Mouse (Mus musculus) liver, embryonic 11.5 days (tissue): Measurements from ENCODE around the gene Chst4. TPM values are rescaled to one million over a fixed set of nuclear protein-coding genes. Genes with fewer than 3 reads are reported as not detected.
"Not testable (repeated sequence)": the region's sequence is repeated elsewhere in the genome, so short reads cannot be mapped to it uniquely, and the experiment has no call there.

Experiments used
- ATAC-seq: fragments of 200-750 bp; cut with Nextera tagmentation; replicated peaks from 2 replicates; pipeline ENCODE4 v1.8.0; 2017; ENCODE audit warnings: moderate number of reproducible peaks, mild to moderate bottlenecking, moderate TSS enrichment, moderate library complexity; ENCODE audit not compliant: low FRiP score
- DNase-seq: peaks from one replicate; pipeline ENCODE4 v3.0.0-alpha.2; 2017; ENCODE audit warnings: low spot score
- H3K27ac ChIP-seq: fragments of 300-500 bp; sonication (generic); 2 replicates; pipeline ENCODE4 v1.5.1; 2014; ENCODE audit warnings: mild to moderate bottlenecking, low read depth, low read length, control low read depth
- H3K27me3 ChIP-seq: fragments of 300-500 bp; sonication (generic); replicated peaks from 2 replicates; pipeline ENCODE4 v1.6.1; 2014; ENCODE audit warnings: low read length, mixed read lengths; ENCODE audit not compliant: control insufficient read depth, insufficient read depth
- H3K36me3 ChIP-seq: fragments of 300-500 bp; sonication (generic); 2 replicates; pipeline ENCODE4 v1.6.1; 2014; ENCODE audit warnings: mild to moderate bottlenecking, low read length, moderate library complexity, mixed read lengths; ENCODE audit not compliant: control insufficient read depth, insufficient read depth
- H3K4me1 ChIP-seq: fragments of 300-500 bp; sonication (generic); replicated peaks from 2 replicates; pipeline ENCODE4 v1.6.1; 2014; ENCODE audit warnings: low read length, mixed read lengths; ENCODE audit not compliant: control insufficient read depth, insufficient read depth
- H3K4me2 ChIP-seq: fragments of 300-500 bp; sonication (generic); 2 replicates; pipeline ENCODE4 v1.6.1; 2014; ENCODE audit warnings: mild to moderate bottlenecking, control low read depth, moderate library complexity
- H3K4me3 ChIP-seq: fragments of 300-500 bp; sonication (generic); 2 replicates; pipeline ENCODE4 v1.5.1; 2014; ENCODE audit warnings: low read depth, low read length, control low read depth
- H3K9ac ChIP-seq: fragments of 300-500 bp; sonication (generic); 2 replicates; pipeline ENCODE4 v1.6.1; 2014; ENCODE audit warnings: low read depth, low read length, control low read depth
- H3K9me3 ChIP-seq: fragments of 300-500 bp; sonication (generic); 2 replicates; pipeline ENCODE4 v1.6.1; 2016; ENCODE audit warnings: low read length, inconsistent platforms, mixed read lengths; ENCODE audit not compliant: control insufficient read depth
- WGBS: fragments of 180-500 bp; shearing (Covaris S2); extraction: QIAGEN DNeasy Blood & Tissue Kit; methylation state at CpG from one replicate; pipeline ENCODE4 v1.1.7; 2014; 5-methylcytosine and 5-hydroxymethylcytosine counted together
- polyA plus RNA-seq: library from polyadenylated mRNA; unstranded; fragments of >200 nt; fragmentation: Nextera tagmentation; extraction: Ambion mirVana; gene quantifications from 2 replicates; pipeline ENCODE4 v1.2.1, GENCODE M21; 2014

Chst4 gene
- polyA plus RNA-seq, 1 experiment from 2014 or later: not detected

DNA sequence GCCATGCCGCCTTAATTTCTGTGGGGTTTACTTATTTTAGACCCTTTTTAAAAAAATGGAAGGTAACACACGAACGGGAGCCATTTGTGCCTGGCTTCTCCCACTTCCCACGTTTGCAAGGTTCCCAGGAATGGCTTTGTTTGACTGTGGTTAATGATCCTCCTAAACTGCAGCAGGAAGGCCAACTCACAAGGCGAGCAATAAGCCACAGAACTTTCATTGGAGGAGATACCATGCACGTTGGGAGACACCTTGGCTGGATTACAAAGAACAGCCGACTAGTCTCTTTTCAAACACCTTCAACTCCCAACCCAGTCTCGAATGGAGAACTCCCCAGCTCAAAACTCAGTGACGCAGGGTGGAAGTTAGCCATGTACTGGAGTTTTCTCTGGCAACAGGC is 24.6 kb upstream of the Chst4 start:
- no peak overlapping the region for H3K4me2 ChIP-seq
- H3K9ac ChIP-seq: no peak overlapping the region
- H3K27ac ChIP-seq: no peak overlapping the region
- WGBS: 68% methylated on average over 9 of the region's 9 CpGs
- no peak overlapping the region for H3K4me3 ChIP-seq
- ATAC-seq: no peak
- no peaks in the 10 kb centered on the region for H3K4me1 ChIP-seq
- no peak for DNase-seq
- H3K27me3 ChIP-seq: no peaks in the 10 kb centered on the region
- H3K9me3 ChIP-seq: no peaks in the 10 kb centered on the region
- no peaks in the 10 kb centered on the region for H3K36me3 ChIP-seq

DNA sequence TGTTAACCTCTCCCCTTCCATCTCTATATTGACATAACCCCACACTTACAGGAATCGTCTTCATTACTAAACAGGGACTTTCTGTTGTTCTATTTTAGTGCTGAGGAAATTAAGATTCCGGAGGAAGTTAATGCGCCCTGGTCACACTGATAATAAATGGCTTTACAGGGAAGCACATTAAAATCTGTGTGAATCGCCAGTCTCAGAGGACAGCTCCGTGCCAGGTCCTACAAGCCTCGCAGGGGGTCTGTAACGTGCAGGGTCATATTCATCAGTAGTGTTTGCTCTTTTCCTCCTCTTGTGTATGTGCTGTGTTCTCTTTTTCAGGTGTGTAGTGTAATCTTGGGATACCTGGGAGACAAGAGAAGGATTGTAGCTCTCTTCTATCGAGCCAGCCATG is 18.7 kb upstream of the Chst4 start:
- Histone ChIP-seq H3K36me3 (no peaks in the 10 kb centered on the region), H3K27me3 (no peaks in the 10 kb centered on the region), H3K9ac (no peak overlapping the region), H3K4me2 (no peak overlapping the region), H3K27ac (no peak overlapping the region), H3K9me3 (no peaks in the 10 kb centered on the region), H3K4me3 (no peak overlapping the region), H3K4me1 (no peaks in the 10 kb centered on the region)
- DNase-seq (no peak), ATAC-seq (no peak)
- WGBS: 79% methylated on average over 8 of the region's 8 CpGs

DNA sequence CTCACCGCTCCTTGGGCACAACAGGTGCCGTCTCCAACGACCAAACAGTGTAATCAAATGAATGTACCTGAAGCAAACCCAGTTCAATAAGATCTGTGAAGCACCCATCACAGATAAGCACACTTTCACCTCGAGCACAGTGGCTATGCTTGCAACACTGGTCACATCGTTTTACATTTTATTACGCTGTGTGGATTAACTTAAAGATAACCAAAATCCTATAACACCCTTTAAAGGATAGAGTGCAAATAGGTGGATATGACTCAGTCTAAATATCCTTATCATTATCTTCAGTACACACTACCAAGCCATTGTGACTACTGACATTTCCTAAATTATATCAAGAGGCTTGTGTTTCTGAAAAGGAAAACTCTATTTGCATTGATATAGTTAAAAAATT is 11.7 kb upstream of the Chst4 start:
- DNase-seq (no peak), ATAC-seq (no peak)
- Histone ChIP-seq H3K27me3 (no peaks in the 10 kb centered on the region), H3K9me3 (no peaks in the 10 kb centered on the region), H3K36me3 (no peaks in the 10 kb centered on the region), H3K4me3 (no peak overlapping the region), H3K4me2 (no peak overlapping the region), H3K4me1 (no peaks in the 10 kb centered on the region), H3K27ac (no peak overlapping the region), H3K9ac (no peak overlapping the region)
- WGBS: 76% methylated on average over 6 of the region's 6 CpGs

DNA sequence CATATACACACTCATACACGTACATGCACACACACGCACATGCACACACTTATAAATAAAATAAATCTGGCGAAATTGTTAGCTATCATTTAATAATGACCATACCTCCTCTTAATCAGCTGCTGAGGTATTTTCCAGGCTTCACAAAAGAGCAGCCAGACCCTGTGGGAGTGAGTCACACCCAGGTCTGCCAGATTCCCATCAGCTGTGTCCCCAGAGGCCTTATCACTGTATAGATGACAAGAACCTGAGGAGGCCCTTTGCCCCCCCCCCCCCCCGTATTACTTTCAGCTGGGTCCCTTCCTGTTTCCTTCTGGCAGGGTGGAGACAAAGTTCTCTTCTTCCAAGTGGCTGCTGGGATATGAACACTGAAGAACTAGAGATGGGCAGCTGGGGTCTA is 969 bp upstream of the Chst4 start:
- no peak overlapping the region for H3K27ac ChIP-seq
- no peak for DNase-seq
- no peaks in the 10 kb centered on the region for H3K9me3 ChIP-seq
- WGBS: 63% methylated on average over 4 of the region's 4 CpGs
- no peaks in the 10 kb centered on the region for H3K27me3 ChIP-seq
- no peaks in the 10 kb centered on the region for H3K4me1 ChIP-seq
- ATAC-seq: no peak
- no peak overlapping the region for H3K4me2 ChIP-seq
- H3K36me3 ChIP-seq: no peaks in the 10 kb centered on the region
- H3K9ac ChIP-seq: no peak overlapping the region
- H3K4me3 ChIP-seq: no peak overlapping the region

DNA sequence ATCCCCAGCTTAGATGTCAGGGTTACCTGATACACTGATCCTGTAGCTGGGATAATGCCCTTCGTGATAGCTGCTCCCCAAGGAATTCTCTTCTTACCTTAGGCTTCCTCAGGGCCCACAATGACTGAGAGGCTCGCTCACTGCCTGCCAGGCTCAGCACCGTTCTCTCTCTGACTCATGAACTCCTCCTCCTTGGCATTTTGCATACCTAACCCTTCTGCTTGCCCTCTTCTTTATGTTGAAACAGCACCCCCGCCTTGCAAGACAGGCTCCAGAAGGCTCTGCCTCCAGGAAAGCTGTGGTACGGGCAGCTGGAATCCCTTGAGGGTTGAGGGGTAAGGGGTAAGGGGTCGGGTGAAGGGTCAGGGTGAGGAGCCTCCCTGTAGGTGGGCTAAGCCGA is 324 bp downstream of the Chst4 start:
- H3K4me2 ChIP-seq: no peak overlapping the region
- ATAC-seq: no peak
- no peak overlapping the region for H3K9ac ChIP-seq
- H3K4me3 ChIP-seq: no peak overlapping the region
- H3K27ac ChIP-seq: no peak overlapping the region
- no peaks in the 10 kb centered on the region for H3K27me3 ChIP-seq
- H3K4me1 ChIP-seq: no peaks in the 10 kb centered on the region
- no peaks in the 10 kb centered on the region for H3K9me3 ChIP-seq
- 44% methylated on average over 7 of the region's 7 CpGs for WGBS
- no peaks in the 10 kb centered on the region for H3K36me3 ChIP-seq
- DNase-seq: no peak

DNA sequence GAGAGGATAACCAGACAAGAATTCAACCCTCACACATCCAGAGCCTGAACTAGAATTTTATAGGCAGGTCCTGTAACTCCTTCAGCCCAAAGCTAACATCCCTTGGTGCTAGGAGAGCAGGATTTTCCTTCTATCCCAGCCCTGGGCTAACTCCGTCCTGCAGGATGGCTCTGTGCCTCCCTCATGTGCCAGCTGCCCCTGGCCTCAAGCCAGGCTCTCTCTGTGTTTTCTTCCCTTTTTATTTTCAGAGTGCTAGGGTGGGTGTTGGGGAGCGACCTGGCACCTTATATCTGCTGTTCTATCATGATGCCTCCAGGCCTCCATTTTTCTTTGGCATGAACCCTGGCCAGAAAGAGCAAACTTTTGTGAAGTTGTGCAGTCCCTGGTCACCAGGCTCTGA is 3.4 kb downstream of the Chst4 start:
- Histone ChIP-seq H3K4me2 (no peak overlapping the region), H3K27me3 (no peaks in the 10 kb centered on the region), H3K27ac (no peak overlapping the region), H3K36me3 (no peaks in the 10 kb centered on the region), H3K4me1 (no peaks in the 10 kb centered on the region), H3K4me3 (no peak overlapping the region), H3K9ac (no peak overlapping the region), H3K9me3 (no peaks in the 10 kb centered on the region)
- DNase-seq (no peak), ATAC-seq (no peak)
- WGBS: 83% methylated on average over 2 of the region's 2 CpGs

DNA sequence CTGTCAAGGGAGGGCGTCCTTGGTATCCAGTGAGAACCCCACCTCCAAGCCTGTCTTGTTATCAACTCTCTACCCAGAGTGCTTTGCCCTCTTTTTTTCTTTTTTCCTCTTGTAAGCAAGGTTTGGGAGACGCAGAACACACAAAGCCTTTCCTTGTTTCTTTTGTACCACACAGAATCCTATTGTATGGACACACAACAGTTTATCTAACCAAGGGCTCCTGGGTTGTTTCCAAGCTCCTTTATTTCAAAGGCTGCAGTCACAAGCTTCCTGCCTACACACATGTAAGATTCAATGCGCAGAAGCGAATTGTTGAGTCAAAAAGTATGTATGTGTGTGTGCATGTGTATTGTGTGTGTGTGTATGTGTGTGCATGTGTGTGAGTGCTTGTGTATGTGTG is 5.2 kb downstream of the Chst4 start:
- H3K36me3 ChIP-seq: no peaks in the 10 kb centered on the region
- no peak overlapping the region for H3K27ac ChIP-seq
- 72% methylated on average over 4 of the region's 4 CpGs for WGBS
- ATAC-seq: no peak
- H3K9ac ChIP-seq: no peak overlapping the region
- no peaks in the 10 kb centered on the region for H3K4me1 ChIP-seq
- H3K4me3 ChIP-seq: no peak overlapping the region
- H3K9me3 ChIP-seq: no peaks in the 10 kb centered on the region
- no peak for DNase-seq
- H3K27me3 ChIP-seq: no peaks in the 10 kb centered on the region
- no peak overlapping the region for H3K4me2 ChIP-seq

DNA sequence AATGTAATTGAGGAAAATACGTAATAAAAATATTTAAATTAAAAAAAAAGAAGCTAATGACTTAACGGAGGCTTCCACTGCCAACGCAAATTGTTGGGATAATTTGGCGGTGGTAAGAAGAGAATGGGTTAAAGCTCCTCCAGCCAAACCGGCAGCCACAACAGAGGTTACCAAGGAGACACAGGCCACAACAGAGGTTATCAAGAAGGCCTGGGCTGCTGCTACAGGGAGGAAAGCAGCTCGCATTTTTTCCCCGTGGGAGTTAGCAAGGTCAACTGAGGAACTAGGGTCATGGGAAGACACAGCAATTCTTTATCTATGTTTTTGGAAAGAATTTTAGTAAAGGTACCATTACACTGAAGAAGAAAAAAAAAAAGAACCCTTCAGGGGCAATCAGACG is 5.8 kb downstream of the Chst4 start:
- ATAC-seq, H3K9ac ChIP-seq, H3K4me3 ChIP-seq, H3K27me3 ChIP-seq, H3K4me1 ChIP-seq, DNase-seq, H3K9me3 ChIP-seq, H3K27ac ChIP-seq, H3K36me3 ChIP-seq, H3K4me2 ChIP-seq: not testable (repeated sequence)
- 37% methylated on average over 8 of the region's 8 CpGs for WGBS

DNA sequence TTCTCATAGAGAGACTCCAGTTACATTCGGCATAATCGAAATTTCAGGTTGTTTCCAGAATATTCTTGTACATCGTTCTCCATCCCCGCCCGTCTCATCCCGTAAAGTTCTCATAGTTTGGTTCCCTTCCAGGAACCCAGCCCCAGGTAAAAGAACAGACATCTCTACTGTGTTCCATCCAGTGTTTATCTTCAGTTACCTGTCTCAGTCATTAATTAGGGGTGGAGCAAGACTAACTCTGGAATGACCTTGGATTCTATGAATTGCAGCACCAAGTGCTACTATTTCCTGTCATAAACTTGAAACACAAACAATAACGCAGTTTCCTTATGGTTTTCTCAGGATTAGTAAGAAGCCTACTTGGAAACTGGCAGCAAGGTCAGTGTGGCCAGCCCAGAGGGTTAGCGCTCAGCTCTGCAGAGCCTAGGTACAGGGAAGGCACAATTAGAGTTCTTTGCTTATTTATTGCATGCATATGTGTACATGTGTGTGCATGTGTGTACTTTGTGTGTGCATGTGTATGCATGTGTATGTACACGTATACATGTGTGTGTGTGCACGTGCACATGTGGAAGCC is 16.7 kb downstream of the Chst4 start:
- ATAC-seq: no peak
- 87% methylated on average over 10 of the region's 10 CpGs for WGBS

More for the DNA sequence above, 16.7 kb downstream of the Chst4 start:
- no peak for DNase-seq
- Histone ChIP-seq H3K9ac (no peak overlapping the region), H3K36me3 (no peaks in the 10 kb centered on the region), H3K27me3 (no peaks in the 10 kb centered on the region), H3K9me3 (no peaks in the 10 kb centered on the region), H3K4me1 (no peaks in the 10 kb centered on the region), H3K27ac (no peak overlapping the region), H3K4me2 (no peak overlapping the region), H3K4me3 (no peak overlapping the region)
